Mouse (Mus musculus): ENCODE results near the gene Ryk. TPM values are rescaled to one million over a fixed set of nuclear protein-coding genes. Genes with fewer than 3 reads are reported as not detected.

Gene Ryk
- total and polyA plus RNA-seq, 2 experiments from 2014 or later = 8.8 to 66.1 TPM

GRCm38 (mm10) chr9:102914583-102914982, 79.9 kb downstream of the Ryk start:
- 17% methylated on average over 1 of the region's 1 CpGs for WGBS
- H3K4me3 ChIP-seq (ENCODE audit: low read depth, low read length) = no peak overlapping the region
- no peak overlapping the region for H3K4me2 ChIP-seq (ENCODE audit: low read depth, low read length)
- H3K9me3 ChIP-seq (replicated peaks; ENCODE audit: control insufficient read depth, low read length) = no peaks in the 10 kb centered on the region
- H3K27ac ChIP-seq (ENCODE audit: low read depth) = peak overlapping the region; percentile 10
- TF ChIP-seq CTCF (IDR thresholded peaks at IDR 0.05; ENCODE audit: low read depth) (no peak), EP300 (IDR thresholded peaks at IDR 0.05; ENCODE audit: low read depth) (no peak)
- ATAC-seq (ENCODE audit: insufficient read depth, low read depth) = peak; percentile 50
- H3K4me1 ChIP-seq (ENCODE audit: control insufficient read depth, insufficient read depth) = peaks cover 24% of the 10 kb centered on the region
- no peak overlapping the region for H3K9ac ChIP-seq (replicated peaks; ENCODE audit: low read depth, low read length)
- peaks cover 12% of the 10 kb centered on the region for H3K36me3 ChIP-seq (replicated peaks; ENCODE audit: control insufficient read depth, insufficient read depth, low read length)
- DNase-seq (ENCODE audit: low spot score) = peak; percentile 66
- H3K27me3 ChIP-seq (ENCODE audit: control insufficient read depth, insufficient read depth, low read length) = no peaks in the 10 kb centered on the region

GRCm38 (mm10) chr9:102915292-102915854, 80.7 kb downstream of the Ryk start:
- H3K4me2 ChIP-seq (ENCODE audit: low read depth, low read length) = no peak overlapping the region
- peak overlapping the region; percentile 15 for H3K27ac ChIP-seq (ENCODE audit: low read depth)
- no peak overlapping the region for H3K4me3 ChIP-seq (ENCODE audit: low read depth, low read length)
- no peak overlapping the region for H3K9ac ChIP-seq (replicated peaks; ENCODE audit: low read depth, low read length)
- H3K36me3 ChIP-seq (replicated peaks; ENCODE audit: control insufficient read depth, insufficient read depth, low read length) = peaks cover 6% of the 10 kb centered on the region; the same call in 1 of the 2 replicates
- ATAC-seq (ENCODE audit: insufficient read depth, low read depth) = peak; percentile 45
- H3K4me1 ChIP-seq (ENCODE audit: control insufficient read depth, insufficient read depth) = peaks cover 24% of the 10 kb centered on the region
- WGBS = 37% methylated on average over 3 of the region's 3 CpGs
- H3K27me3 ChIP-seq (ENCODE audit: control insufficient read depth, insufficient read depth, low read length) = no peaks in the 10 kb centered on the region
- DNase-seq (ENCODE audit: low spot score) = peak; percentile 28
- TF ChIP-seq CTCF (IDR thresholded peaks at IDR 0.05; ENCODE audit: low read depth) (no peak), EP300 (IDR thresholded peaks at IDR 0.05; ENCODE audit: low read depth) (no peak)
- no peaks in the 10 kb centered on the region for H3K9me3 ChIP-seq (replicated peaks; ENCODE audit: control insufficient read depth, low read length)

- WGBS = 63% methylated on average over 7 of the region's 7 CpGs
- DNase-seq (ENCODE audit: low spot score) = no peak
- Histone ChIP-seq H3K27me3 (ENCODE audit: control insufficient read depth, insufficient read depth, low read length) (no peaks in the 10 kb centered on the region), H3K36me3 (replicated peaks; ENCODE audit: control insufficient read depth, insufficient read depth, low read length) (peaks cover 3% of the 10 kb centered on the region; the same call in 1 of the 2 replicates), H3K4me2 (ENCODE audit: low read depth, low read length) (no peak overlapping the region), H3K4me3 (ENCODE audit: low read depth, low read length) (no peak overlapping the region), H3K9me3 (replicated peaks; ENCODE audit: control insufficient read depth, low read length) (no peaks in the 10 kb centered on the region), H3K9ac (replicated peaks; ENCODE audit: low read depth, low read length) (no peak overlapping the region), H3K27ac (ENCODE audit: low read depth) (0 out of 2 replicates have a peak overlapping the region, but pooled peaks have one; percentile 15), H3K4me1 (ENCODE audit: control insufficient read depth, insufficient read depth) (peaks cover 24% of the 10 kb centered on the region)
- no peak for ATAC-seq (ENCODE audit: insufficient read depth, low read depth)
- TF ChIP-seq EP300 (IDR thresholded peaks at IDR 0.05; ENCODE audit: low read depth) (no peak), CTCF (IDR thresholded peaks at IDR 0.05; ENCODE audit: low read depth) (no peak)
Observed at GRCm38 (mm10) chr9:102916076-102916475, 81.4 kb downstream of the Ryk start.

GRCm38 (mm10) chr9:102917532-102918129, 82.9 kb downstream of the Ryk start:
- H3K36me3 ChIP-seq (replicated peaks; ENCODE audit: control insufficient read depth, insufficient read depth, low read length) = no peaks in the 10 kb centered on the region
- no peaks in the 10 kb centered on the region for H3K9me3 ChIP-seq (replicated peaks; ENCODE audit: control insufficient read depth, low read length)
- no peak for ATAC-seq (ENCODE audit: insufficient read depth, low read depth)
- 70% methylated on average over 8 of the region's 8 CpGs for WGBS
- no peak for DNase-seq (ENCODE audit: low spot score)
- no peak overlapping the region for H3K4me2 ChIP-seq (ENCODE audit: low read depth, low read length)
- no peak overlapping the region for H3K4me3 ChIP-seq (ENCODE audit: low read depth, low read length)
- H3K4me1 ChIP-seq (ENCODE audit: control insufficient read depth, insufficient read depth) = peaks cover 24% of the 10 kb centered on the region
- no peak overlapping the region for H3K9ac ChIP-seq (replicated peaks; ENCODE audit: low read depth, low read length)
- TF ChIP-seq CTCF (IDR thresholded peaks at IDR 0.05; ENCODE audit: low read depth) (peak; percentile 17; the same call in 1 of the 2 replicates), EP300 (IDR thresholded peaks at IDR 0.05; ENCODE audit: low read depth) (no peak)
- H3K27me3 ChIP-seq (ENCODE audit: control insufficient read depth, insufficient read depth, low read length) = no peaks in the 10 kb centered on the region
- no peak overlapping the region for H3K27ac ChIP-seq (ENCODE audit: low read depth)

DNA sequence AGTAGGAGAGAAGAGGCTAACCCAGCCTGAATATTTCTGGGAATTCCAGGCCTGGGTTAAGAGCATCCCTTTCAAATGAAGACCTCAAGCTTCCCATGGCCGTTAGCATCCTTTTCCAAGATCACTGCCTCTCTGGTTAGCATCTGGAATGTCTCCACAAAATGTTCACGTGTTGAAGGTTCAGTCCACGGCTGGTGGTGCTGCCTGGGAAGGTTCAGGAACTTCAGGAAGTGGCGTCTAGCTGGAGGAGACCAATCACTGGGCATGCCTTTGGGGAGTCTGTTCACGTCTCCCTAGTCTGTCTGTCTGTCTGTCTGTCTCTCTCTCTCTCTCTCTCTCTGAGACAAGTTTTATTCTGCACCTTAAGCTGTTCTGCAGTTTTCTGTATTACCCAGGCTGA, 84.8 kb downstream of the Ryk start:
- no peak overlapping the region for H3K4me2 ChIP-seq (ENCODE audit: low read depth, low read length)
- H3K27ac ChIP-seq (ENCODE audit: low read depth) = no peak overlapping the region
- no peak overlapping the region for H3K9ac ChIP-seq (replicated peaks; ENCODE audit: low read depth, low read length)
- WGBS = 40% methylated on average over 5 of the region's 5 CpGs
- DNase-seq (ENCODE audit: low spot score) = no peak
- no peak for TF ChIP-seq CTCF (IDR thresholded peaks at IDR 0.05; ENCODE audit: low read depth)
- no peak for TF ChIP-seq EP300 (IDR thresholded peaks at IDR 0.05; ENCODE audit: low read depth)
- peaks cover 15% of the 10 kb centered on the region for H3K4me1 ChIP-seq (ENCODE audit: control insufficient read depth, insufficient read depth)
- no peaks in the 10 kb centered on the region for H3K9me3 ChIP-seq (replicated peaks; ENCODE audit: control insufficient read depth, low read length)
- H3K4me3 ChIP-seq (ENCODE audit: low read depth, low read length) = no peak overlapping the region
- no peak for ATAC-seq (ENCODE audit: insufficient read depth, low read depth)
- H3K36me3 ChIP-seq (replicated peaks; ENCODE audit: control insufficient read depth, insufficient read depth, low read length) = no peaks in the 10 kb centered on the region
- H3K27me3 ChIP-seq (ENCODE audit: control insufficient read depth, insufficient read depth, low read length) = no peaks in the 10 kb centered on the region

Measured in heart, postnatal 0 days (tissue).